Mouse (Mus musculus): ENCODE data around the gene Gm20388. TPM values are rescaled to one million over a fixed set of nuclear protein-coding genes. Genes with fewer than 3 reads are reported as not detected.

The Gm20388 gene
- polyA plus RNA-seq, 1 experiment from 2014 or later, result 12.4 TPM

- 19% methylated on average over 15 of the region's 15 CpGs for WGBS
- no peak within 1 kb of the TSS for H3K9ac ChIP-seq (ENCODE audit: low read depth, low read length)
- no peaks in the 10 kb centered on the region for H3K9me3 ChIP-seq (ENCODE audit: control insufficient read depth, low read length)
- H3K27ac ChIP-seq (ENCODE audit: low read depth, low read length), result no peak within 1 kb of the TSS
- H3K4me2 ChIP-seq (ENCODE audit: low read length), result no peak within 1 kb of the TSS
- no peak for ATAC-seq
- peaks cover 6% of the 10 kb centered on the region for H3K4me1 ChIP-seq (ENCODE audit: control insufficient read depth, insufficient read depth, low read depth, low read length)
- no peak within 1 kb of the TSS for H3K4me3 ChIP-seq (ENCODE audit: low read length)
- H3K27me3 ChIP-seq (replicated peaks; ENCODE audit: control insufficient read depth, insufficient read depth, low read length), result peaks cover 20% of the 10 kb centered on the region
- H3K36me3 ChIP-seq (ENCODE audit: control insufficient read depth, insufficient read depth, low read length), result no peaks in the 10 kb centered on the region
Observed at GRCm38 (mm10) chr8:123894502-123895097, 3984.0 kb downstream of the Gm20388 start, which contains the start of gene Acta1. TSS of gene Acta1 (minus strand) at chr8:123894751.

DNA sequence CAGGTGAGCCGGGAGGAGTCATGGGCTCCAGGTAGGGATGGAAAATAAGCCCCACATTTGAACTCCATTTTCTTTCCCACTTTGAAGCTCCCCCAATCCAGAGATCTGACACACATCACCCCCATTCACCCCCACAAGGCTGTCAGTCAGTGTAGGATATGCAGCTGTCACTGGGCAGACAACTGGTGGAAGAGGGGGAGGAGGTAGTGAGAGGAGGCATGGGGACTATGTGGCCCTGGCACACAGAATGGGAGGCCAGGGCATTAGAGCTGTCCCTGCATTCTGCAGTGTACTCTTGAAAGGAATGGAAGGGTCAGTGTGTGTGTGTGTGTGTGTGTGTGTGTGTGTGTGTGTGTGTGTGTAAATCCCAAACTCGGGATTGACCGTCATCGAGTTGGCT is 3984.6 kb downstream of the Gm20388 start:
- Histone ChIP-seq H3K4me3 (ENCODE audit: low read length) (no peak overlapping the region), H3K9me3 (ENCODE audit: control insufficient read depth, low read length) (no peaks in the 10 kb centered on the region), H3K9ac (ENCODE audit: low read depth, low read length) (no peak overlapping the region), H3K36me3 (ENCODE audit: control insufficient read depth, insufficient read depth, low read length) (no peaks in the 10 kb centered on the region), H3K4me2 (ENCODE audit: low read length) (no peak overlapping the region), H3K27me3 (replicated peaks; ENCODE audit: control insufficient read depth, insufficient read depth, low read length) (peaks cover 20% of the 10 kb centered on the region), H3K4me1 (ENCODE audit: control insufficient read depth, insufficient read depth, low read depth, low read length) (peaks cover 6% of the 10 kb centered on the region), H3K27ac (ENCODE audit: low read depth, low read length) (no peak overlapping the region)
- WGBS, result 83% methylated on average over 4 of the region's 4 CpGs
- ATAC-seq, result no peak

GRCm38 (mm10) chr8:123895680-123896365 is 3985.2 kb downstream of the Gm20388 start:
- H3K27me3 ChIP-seq (replicated peaks; ENCODE audit: control insufficient read depth, insufficient read depth, low read length), result peaks cover 18% of the 10 kb centered on the region

GRCm38 (mm10) chr8:123896366-123896761 is 3985.7 kb downstream of the Gm20388 start:
- Histone ChIP-seq H3K4me3 (ENCODE audit: low read length) (no peak overlapping the region), H3K9me3 (ENCODE audit: control insufficient read depth, low read length) (no peaks in the 10 kb centered on the region), H3K4me1 (ENCODE audit: control insufficient read depth, insufficient read depth, low read depth, low read length) (peaks cover 6% of the 10 kb centered on the region), H3K27ac (ENCODE audit: low read depth, low read length) (no peak overlapping the region), H3K36me3 (ENCODE audit: control insufficient read depth, insufficient read depth, low read length) (peaks cover 5% of the 10 kb centered on the region), H3K27me3 (replicated peaks; ENCODE audit: control insufficient read depth, insufficient read depth, low read length) (peaks cover 18% of the 10 kb centered on the region), H3K4me2 (ENCODE audit: low read length) (no peak overlapping the region), H3K9ac (ENCODE audit: low read depth, low read length) (no peak overlapping the region)
- no peak for ATAC-seq
- WGBS, result 63% methylated on average over 14 of the region's 14 CpGs

More at GRCm38 (mm10) chr8:123895680-123896365, 3985.2 kb downstream of the Gm20388 start:
- no peak for ATAC-seq
- Histone ChIP-seq H3K4me2 (ENCODE audit: low read length) (no peak overlapping the region), H3K27ac (ENCODE audit: low read depth, low read length) (no peak overlapping the region), H3K9ac (ENCODE audit: low read depth, low read length) (no peak overlapping the region), H3K9me3 (ENCODE audit: control insufficient read depth, low read length) (no peaks in the 10 kb centered on the region), H3K36me3 (ENCODE audit: control insufficient read depth, insufficient read depth, low read length) (0 out of 2 replicates have a peak, but pooled peaks cover 4% of the 10 kb centered on the region), H3K4me3 (ENCODE audit: low read length) (no peak overlapping the region), H3K4me1 (ENCODE audit: control insufficient read depth, insufficient read depth, low read depth, low read length) (peaks cover 6% of the 10 kb centered on the region)
- WGBS, result 68% methylated on average over 9 of the region's 9 CpGs

GRCm38 (mm10) chr8:123896774-123897173 is 3986.1 kb downstream of the Gm20388 start:
- Histone ChIP-seq H3K27ac (ENCODE audit: low read depth, low read length) (no peak overlapping the region), H3K36me3 (ENCODE audit: control insufficient read depth, insufficient read depth, low read length) (peaks cover 8% of the 10 kb centered on the region), H3K4me2 (ENCODE audit: low read length) (no peak overlapping the region), H3K9ac (ENCODE audit: low read depth, low read length) (no peak overlapping the region), H3K4me3 (ENCODE audit: low read length) (no peak overlapping the region), H3K9me3 (ENCODE audit: control insufficient read depth, low read length) (no peaks in the 10 kb centered on the region), H3K27me3 (replicated peaks; ENCODE audit: control insufficient read depth, insufficient read depth, low read length) (peaks cover 18% of the 10 kb centered on the region), H3K4me1 (ENCODE audit: control insufficient read depth, insufficient read depth, low read depth, low read length) (peaks cover 6% of the 10 kb centered on the region)
- ATAC-seq, result no peak
- 50% methylated on average over 10 of the region's 10 CpGs for WGBS

DNA sequence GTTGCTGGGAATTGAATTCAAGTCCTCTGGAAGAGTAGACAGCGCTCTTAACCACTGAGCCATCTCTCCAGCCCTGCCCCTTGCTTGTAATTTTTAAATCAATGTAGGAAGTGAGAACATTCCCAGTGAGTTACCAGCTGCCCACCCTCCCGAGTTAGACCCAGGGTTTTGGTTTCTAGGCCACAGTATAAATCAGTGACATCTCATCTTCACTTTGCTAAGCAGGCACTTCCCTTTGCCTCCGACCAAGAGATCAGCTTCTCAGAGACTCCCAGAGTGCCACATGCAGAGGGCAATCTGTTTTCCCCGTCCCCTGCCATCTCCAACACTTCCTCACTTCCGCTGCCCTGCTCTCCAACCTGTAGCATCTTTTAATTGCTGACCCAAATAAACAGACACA is 3987.9 kb downstream of the Gm20388 start:
- peaks cover 13% of the 10 kb centered on the region for H3K27me3 ChIP-seq (replicated peaks; ENCODE audit: control insufficient read depth, insufficient read depth, low read length)
- H3K4me3 ChIP-seq (ENCODE audit: low read length), result no peak overlapping the region
- H3K9ac ChIP-seq (ENCODE audit: low read depth, low read length), result no peak overlapping the region
- H3K27ac ChIP-seq (ENCODE audit: low read depth, low read length), result no peak overlapping the region
- no peaks in the 10 kb centered on the region for H3K4me1 ChIP-seq (ENCODE audit: control insufficient read depth, insufficient read depth, low read depth, low read length)
- no peak overlapping the region for H3K4me2 ChIP-seq (ENCODE audit: low read length)
- no peaks in the 10 kb centered on the region for H3K9me3 ChIP-seq (ENCODE audit: control insufficient read depth, low read length)
- peaks cover 12% of the 10 kb centered on the region for H3K36me3 ChIP-seq (ENCODE audit: control insufficient read depth, insufficient read depth, low read length)
- 84% methylated on average over 5 of the region's 5 CpGs for WGBS
- ATAC-seq, result no peak

DNA sequence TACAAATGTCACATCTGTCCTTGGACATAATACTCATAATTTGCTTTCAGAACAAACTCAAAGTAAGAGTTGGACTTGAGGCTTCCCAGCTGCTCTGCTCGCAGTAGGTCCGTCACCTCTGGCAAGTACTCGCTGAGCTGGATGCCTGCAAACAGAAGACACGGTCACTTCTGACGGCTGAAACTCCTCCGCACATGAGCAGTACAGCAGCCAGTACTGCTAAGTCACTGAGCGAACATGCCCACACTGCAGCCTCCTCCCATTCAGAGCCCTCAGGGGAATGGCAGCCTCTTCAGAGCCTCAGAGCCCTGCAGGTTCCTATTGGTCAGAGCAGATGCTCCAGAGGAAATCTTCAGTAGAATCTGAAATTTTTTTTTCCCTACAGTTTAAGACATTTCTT is 3988.7 kb downstream of the Gm20388 start:
- WGBS, result 87% methylated on average over 7 of the region's 7 CpGs
- Histone ChIP-seq H3K27me3 (replicated peaks; ENCODE audit: control insufficient read depth, insufficient read depth, low read length) (peaks cover 6% of the 10 kb centered on the region), H3K36me3 (ENCODE audit: control insufficient read depth, insufficient read depth, low read length) (peaks cover 20% of the 10 kb centered on the region), H3K27ac (ENCODE audit: low read depth, low read length) (no peak overlapping the region), H3K9ac (ENCODE audit: low read depth, low read length) (no peak overlapping the region), H3K9me3 (ENCODE audit: control insufficient read depth, low read length) (no peaks in the 10 kb centered on the region), H3K4me2 (ENCODE audit: low read length) (no peak overlapping the region), H3K4me1 (ENCODE audit: control insufficient read depth, insufficient read depth, low read depth, low read length) (no peaks in the 10 kb centered on the region), H3K4me3 (ENCODE audit: low read length) (no peak overlapping the region)
- ATAC-seq, result no peak

- H3K4me1 ChIP-seq (ENCODE audit: control insufficient read depth, insufficient read depth, low read depth, low read length), result no peaks in the 10 kb centered on the region
- H3K9me3 ChIP-seq (ENCODE audit: control insufficient read depth, low read length), result no peaks in the 10 kb centered on the region
- no peaks in the 10 kb centered on the region for H3K27me3 ChIP-seq (replicated peaks; ENCODE audit: control insufficient read depth, insufficient read depth, low read length)
- ATAC-seq, result no peak
- H3K4me3 ChIP-seq (ENCODE audit: low read length), result no peak overlapping the region
- H3K4me2 ChIP-seq (ENCODE audit: low read length), result no peak overlapping the region
- no peak overlapping the region for H3K27ac ChIP-seq (ENCODE audit: low read depth, low read length)
- H3K36me3 ChIP-seq (ENCODE audit: control insufficient read depth, insufficient read depth, low read length), result peaks cover 24% of the 10 kb centered on the region
- no peak overlapping the region for H3K9ac ChIP-seq (ENCODE audit: low read depth, low read length)
- 88% methylated on average over 7 of the region's 7 CpGs for whole genome bisulfite sequencing
Observed at GRCm38 (mm10) chr8:123902653-123903052, 3992.0 kb downstream of the Gm20388 start.

DNA sequence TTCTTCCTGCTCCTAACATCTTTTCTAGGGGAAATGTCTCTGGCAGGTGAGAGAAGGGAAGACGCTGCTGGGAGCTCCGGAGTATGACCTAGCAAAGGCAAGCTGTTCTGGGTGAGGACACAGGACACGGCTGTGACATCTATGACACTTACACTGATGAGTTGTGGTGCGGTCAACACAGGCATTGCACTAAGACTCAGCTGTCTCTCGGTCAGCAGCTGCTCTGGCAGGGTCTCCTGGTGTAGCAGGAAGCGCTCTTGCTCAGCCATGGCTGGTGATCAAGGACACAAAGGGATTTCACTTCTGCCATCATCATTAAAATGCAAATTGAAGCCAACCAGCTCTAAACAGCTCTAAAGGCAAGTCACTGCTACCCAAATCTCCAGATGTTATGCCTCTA is 3997.0 kb downstream of the Gm20388 start:
- 87% methylated on average over 6 of the region's 6 CpGs for WGBS
- Histone ChIP-seq H3K27ac (ENCODE audit: low read depth, low read length) (no peak overlapping the region), H3K4me2 (ENCODE audit: low read length) (no peak overlapping the region), H3K4me1 (ENCODE audit: control insufficient read depth, insufficient read depth, low read depth, low read length) (no peaks in the 10 kb centered on the region), H3K9ac (ENCODE audit: low read depth, low read length) (no peak overlapping the region), H3K9me3 (ENCODE audit: control insufficient read depth, low read length) (no peaks in the 10 kb centered on the region), H3K4me3 (ENCODE audit: low read length) (no peak overlapping the region), H3K27me3 (replicated peaks; ENCODE audit: control insufficient read depth, insufficient read depth, low read length) (no peaks in the 10 kb centered on the region), H3K36me3 (ENCODE audit: control insufficient read depth, insufficient read depth, low read length) (peaks cover 32% of the 10 kb centered on the region)
- no peak for ATAC-seq
